Mouse (Mus musculus) E14TG2a.4 (cell line): ENCODE data around the gene Adgra3.

Experiments
- CTCF ChIP-seq: conservative IDR thresholded peaks from 2 replicates; pipeline ENCODE4 v1.5.1; 2014; ENCODE audit warnings: low read length
- NANOG ChIP-seq: IDR thresholded peaks from 2 replicates; pipeline ENCODE4 v1.6.1; 2014; ENCODE audit warnings: borderline replicate concordance, low read length, mixed read lengths

- TF ChIP-seq NANOG (no peak), CTCF (no peak)
Observed at GRCm38 (mm10) chr5:50008841-50009240, 50.0 kb downstream of the Adgra3 start.
